Mouse (Mus musculus) frontal cortex, postnatal 14 days (tissue): ENCODE data around the gene Grik4.

Experiments
- DNase-seq, 2 experiments: peaks; one replicate each; pipeline ENCODE4 v3.0.0; 2022; ENCODE audit warnings: low spot score in 2 of 2

The Grik4 gene

GRCm38 (mm10) chr9:42859959-42860794 lies 84.1 kb downstream of the Grik4 start:
- no peak for DNase-seq

DNA sequence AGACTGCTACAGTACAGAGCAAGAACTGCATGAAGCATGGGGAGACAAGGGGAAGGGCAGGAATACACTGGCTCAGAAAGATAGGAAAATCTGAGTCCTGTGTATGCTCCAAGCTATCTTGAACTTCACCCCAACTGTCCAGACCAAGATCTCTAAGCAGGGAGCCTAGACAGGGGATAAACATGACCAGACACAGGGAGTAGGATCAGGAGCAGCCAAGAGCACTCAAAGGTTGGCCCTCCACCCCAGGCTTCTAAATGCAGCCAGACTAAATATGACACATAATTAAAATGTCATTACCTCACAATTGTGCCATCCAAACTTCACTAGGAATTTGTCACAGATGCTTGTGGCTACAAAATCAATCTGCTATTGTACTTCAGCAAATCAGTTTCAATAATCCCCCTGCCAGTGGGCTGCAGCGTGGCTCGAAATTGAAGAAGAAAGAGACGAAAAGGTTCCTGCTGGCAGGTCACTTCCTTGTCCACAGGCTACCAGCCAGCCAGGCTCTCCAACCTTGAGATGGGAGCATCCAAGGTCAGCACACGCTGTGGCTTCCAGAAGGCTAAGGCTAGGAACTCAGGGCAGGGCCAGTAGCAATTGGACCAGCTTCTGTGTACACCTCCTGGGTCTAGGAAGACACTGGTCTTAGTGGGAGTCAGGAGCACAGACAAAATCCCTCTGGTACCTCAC lies 85.1 kb downstream of the Grik4 start:
- DNase-seq: no peak

GRCm38 (mm10) chr9:42858576-42858975 lies 85.7 kb downstream of the Grik4 start:
- DNase-seq: no peak

DNA sequence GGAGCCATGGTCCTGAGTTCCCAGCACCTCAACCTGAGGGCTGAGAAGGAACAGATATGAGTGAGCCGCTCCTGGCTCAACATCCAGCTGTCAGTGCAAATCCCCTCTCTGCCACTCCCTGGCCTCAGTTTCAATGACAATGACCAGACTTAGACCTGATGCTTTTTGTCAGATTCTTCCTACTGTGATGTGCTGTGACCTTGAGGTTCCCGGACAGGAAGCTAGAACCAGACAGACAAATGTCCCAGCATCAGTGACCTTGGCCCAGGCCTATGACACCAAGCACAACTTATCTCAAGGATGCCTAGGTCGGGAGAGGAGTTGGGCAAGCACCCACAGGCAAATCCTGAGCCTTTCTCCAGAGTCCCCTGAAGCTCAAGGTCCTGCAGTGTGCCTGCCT lies 86.5 kb downstream of the Grik4 start:
- DNase-seq: no peak

DNA sequence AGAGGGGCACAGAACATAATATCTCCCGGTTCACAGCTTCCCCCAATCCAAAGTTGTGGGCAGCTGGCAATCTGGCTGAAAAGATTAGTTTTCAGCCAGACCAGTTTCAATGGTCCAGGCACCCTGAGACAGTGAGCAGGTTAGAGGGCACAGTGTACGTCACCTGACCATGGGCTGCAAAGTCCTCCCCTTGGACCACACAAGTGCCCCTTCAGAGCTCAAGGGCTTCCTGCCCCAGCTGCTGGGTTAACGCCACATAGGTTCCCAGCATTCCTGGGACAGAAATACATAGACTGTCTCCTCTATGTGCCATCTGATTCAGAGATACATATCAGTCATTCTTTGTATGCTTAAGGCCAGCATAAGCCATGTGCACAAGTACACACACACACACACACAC lies 91.2 kb downstream of the Grik4 start:
- no peak for DNase-seq

DNA sequence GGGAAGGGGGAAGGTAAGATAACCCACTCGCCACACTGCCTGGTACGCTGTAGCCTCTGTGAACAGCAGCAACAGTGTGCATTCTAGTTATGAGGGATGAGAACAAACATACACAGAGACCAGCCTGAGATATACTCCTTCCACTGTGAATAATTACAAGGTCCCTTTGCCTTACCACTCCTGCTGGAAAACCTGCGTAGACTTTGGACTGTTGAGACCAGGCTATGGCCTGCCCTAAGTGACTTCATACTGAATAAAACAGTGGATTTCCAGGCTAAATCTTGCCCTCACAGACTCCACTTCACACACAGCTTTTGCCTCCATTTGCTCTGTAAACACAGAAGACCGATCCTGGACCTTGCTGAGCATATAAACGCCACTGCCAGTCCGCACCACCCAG lies 94.2 kb downstream of the Grik4 start:
- no peak for DNase-seq

GRCm38 (mm10) chr9:42848061-42848460 lies 96.2 kb downstream of the Grik4 start:
- DNase-seq: no peak

DNA sequence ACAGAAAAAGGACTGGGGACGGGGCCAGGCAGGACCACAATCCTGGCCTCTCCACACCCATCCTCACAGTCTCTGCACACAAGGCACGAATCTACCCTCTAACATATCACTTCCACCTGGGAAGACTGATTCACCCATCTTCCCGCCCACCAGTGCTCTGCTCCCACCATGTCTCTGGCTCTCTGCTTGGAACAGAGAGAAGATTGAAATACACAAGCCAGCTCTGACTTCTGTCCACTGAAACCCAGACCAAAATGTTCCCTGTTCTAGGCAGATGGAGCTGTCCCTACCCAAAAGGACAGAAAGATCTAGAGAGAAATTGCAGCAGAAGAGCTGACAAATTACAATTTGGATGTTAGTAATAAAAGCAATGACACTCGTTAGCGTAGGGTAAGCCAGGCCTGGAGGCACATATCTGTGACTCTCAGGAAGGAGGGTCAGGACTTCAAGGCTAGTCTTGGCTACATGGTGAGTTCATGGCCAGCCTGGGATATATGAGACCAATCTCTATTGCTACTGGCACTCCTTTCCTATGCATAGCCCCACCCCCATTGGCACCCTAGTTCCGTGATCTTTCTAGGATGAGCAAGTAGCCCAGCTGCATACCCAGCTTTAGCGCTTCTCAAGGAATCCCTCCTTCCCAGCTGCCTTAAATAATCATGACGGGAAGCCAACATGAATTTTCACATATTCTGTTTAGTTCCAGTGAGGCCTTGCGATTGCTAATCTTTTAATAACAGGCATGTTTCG lies 97.4 kb downstream of the Grik4 start:
- DNase-seq: peak in 1 of 2 experiments; percentile 16

GRCm38 (mm10) chr9:42846139-42846538 lies 98.2 kb downstream of the Grik4 start:
- DNase-seq: no peak

- DNase-seq: no peak
These were observed 100.0 kb downstream of the Grik4 start for GRCm38 (mm10) chr9:42844301-42844700.

GRCm38 (mm10) chr9:42838299-42838698 lies 106.0 kb downstream of the Grik4 start:
- no peak for DNase-seq

GRCm38 (mm10) chr9:42837498-42837897 lies 106.8 kb downstream of the Grik4 start:
- no peak for DNase-seq

DNA sequence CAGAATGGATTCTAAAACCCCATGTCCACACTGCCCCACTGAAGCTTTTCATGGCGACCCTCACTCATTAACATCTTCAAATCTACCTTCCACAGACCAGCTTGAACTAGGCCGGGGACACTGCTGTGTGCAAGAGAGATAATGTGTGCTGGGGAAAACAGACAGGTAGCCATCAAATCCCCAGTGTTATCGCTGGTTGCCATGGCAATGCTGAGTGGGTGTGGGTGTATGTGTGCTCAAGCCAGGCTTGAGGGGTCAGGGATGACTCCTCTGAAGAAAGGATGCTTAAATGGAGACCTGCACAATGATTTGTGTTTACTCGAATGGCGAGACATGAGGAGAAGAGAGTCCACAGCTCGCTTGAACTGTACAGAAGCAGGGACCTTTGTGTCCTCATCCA lies 112.7 kb downstream of the Grik4 start:
- no peak for DNase-seq

DNA sequence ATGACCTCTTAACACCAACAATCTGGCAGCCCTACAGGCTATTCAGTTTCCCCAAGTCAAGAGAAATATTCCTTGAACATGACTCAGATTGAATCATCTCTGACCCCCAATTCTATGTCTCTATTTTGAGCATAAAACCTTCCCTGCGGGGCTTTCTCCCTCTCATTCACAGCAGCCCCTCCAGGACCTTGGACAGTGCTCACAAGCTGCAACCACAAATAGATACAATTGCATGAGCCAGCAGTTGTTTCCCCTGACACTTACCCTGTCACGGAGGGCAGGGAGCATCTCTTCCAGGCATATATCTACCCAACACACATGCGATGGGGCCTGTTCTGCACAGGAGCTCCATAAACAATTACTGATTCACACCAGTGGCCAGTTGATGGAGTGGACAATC lies 125.0 kb downstream of the Grik4 start:
- DNase-seq: no peak

DNA sequence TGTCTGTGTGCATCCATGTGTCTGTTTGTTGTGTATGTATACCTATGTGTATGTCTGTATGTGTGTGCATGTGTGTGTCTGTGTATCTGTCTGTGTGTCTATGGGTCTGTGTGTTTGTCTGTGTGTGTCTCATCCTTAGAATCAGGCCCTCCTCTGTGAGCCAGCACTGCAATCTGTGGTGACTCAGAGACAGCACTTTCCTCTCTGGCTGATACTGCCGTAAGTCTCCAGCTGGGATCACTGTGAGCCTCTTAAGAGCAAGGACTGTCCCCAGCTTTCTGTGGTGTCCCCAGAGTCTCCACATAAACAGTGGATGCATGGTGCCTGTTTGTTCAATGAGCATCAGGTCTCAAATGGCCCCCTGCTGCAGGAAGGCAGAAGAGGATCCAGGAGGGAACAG lies 127.5 kb downstream of the Grik4 start:
- no peak for DNase-seq

- no peak for DNase-seq
These were observed 135.1 kb downstream of the Grik4 start for GRCm38 (mm10) chr9:42809146-42809545.

DNA sequence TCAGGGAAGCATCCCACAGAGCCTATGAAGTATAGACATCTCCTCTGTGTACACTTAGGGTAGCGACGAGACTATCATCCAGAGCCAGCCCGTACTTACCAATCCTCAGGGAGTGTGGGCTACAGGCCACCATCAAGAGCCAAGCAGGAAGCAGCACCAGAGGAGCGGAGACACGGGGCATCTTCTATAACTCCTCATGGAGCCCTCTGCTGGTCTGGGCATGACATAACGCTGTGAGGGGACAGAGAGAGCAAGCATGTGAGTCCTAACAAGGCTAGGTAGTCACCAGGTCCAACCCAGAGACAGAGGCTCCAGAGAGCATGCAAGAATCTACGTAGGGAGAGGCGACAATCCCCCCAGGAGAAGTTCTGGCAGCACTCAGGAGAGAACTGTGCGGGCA lies 135.9 kb downstream of the Grik4 start:
- DNase-seq: no peak

DNA sequence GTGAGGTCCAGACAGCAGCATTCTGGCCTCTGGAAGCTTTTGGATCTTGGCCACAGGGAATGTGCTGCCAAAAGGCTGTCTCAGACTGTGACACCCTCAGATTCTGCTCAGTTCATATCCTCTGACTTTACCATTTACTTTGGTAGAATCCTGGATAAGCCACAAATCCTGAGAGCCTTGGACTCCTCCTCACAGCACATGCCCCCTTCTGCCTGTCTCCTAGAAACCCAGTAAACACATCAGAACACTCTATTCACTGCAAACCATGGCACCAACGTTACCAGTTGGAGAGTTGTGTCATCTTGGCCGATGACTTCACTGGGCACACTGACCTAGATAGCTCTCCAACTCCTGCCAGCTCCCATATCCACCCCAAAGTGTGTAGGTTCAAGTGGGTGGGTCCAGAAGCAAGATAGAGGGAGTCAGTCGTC lies 141.2 kb downstream of the Grik4 start:
- DNase-seq: no peak

- peak; percentile 25 to 30 for DNase-seq
These were observed 142.4 kb downstream of the Grik4 start for GRCm38 (mm10) chr9:42801929-42802328.

DNA sequence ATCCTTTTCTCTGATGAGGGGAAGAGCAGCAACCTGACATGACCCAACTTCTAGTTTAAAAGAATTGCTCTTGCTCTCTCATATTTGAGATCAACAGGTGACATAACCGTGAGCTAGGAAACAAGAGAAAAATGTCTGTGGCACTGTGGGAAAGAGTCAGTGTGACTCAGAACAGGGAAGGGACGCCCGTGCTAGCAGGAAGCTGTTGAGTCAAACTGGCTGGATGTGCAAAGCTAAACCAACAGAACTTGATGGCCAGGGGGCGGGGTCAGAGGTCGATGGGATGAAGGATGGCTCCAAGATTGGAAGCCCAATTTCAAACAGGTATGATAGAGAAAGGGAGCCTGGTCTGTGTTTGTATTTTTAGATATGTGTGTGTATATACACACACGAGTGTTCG lies 144.2 kb downstream of the Grik4 start:
- no peak for DNase-seq

DNA sequence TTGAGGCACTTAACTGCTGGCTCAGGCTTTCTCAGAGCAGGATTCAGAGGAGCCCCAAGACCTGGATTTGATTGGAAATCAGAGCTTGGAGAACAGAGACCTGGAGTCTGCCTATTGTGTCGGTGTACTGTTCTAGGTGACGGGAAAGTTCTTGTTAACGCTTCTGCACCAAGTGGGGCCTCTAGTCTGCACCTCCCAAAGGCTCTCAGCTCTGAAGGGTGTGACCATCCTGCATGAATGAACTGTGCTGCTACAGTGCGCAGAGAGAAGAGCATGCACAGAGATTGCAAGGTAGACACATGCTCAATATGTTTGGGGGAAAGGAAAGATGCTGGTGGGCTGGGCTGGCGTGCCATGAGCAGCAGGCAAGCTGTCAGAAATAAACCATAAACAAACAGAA lies 144.6 kb downstream of the Grik4 start:
- no peak for DNase-seq

- no peak for DNase-seq
These were observed 145.1 kb downstream of the Grik4 start for GRCm38 (mm10) chr9:42799242-42799641.

DNA sequence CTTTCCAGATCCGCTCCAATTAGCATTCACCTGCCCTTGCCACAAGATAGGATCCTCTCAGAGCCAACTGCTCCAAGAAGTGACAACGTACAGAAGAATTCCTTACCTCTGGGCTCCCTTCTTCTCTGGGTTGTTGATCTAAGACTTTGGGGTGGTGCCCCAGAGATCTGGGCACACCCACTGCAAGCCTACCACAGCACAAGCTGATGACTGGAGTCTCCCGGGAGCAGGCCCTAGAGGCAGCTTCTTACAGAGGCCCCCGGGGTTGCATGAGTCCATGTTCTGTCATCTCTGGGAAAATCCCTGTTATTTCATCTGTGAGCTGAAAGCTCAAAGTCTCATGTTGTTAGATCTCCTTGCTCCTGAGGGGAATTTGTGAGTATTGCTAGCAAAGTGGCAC lies 146.0 kb downstream of the Grik4 start:
- no peak for DNase-seq
